Mouse (Mus musculus) lung, postnatal 0 days (tissue): ENCODE data around the gene Erg.

ENCODE experiments used
- CTCF ChIP-seq: IDR thresholded peaks from 2 replicates; pipeline ENCODE4 v1.5.1; 2016; ENCODE audit warnings: antibody characterized with exemption, mild to moderate bottlenecking
- EP300 ChIP-seq: IDR thresholded peaks from 2 replicates; pipeline ENCODE4 v1.6.1; 2016; ENCODE audit warnings: antibody characterized with exemption, mild to moderate bottlenecking, control low read depth

DNA sequence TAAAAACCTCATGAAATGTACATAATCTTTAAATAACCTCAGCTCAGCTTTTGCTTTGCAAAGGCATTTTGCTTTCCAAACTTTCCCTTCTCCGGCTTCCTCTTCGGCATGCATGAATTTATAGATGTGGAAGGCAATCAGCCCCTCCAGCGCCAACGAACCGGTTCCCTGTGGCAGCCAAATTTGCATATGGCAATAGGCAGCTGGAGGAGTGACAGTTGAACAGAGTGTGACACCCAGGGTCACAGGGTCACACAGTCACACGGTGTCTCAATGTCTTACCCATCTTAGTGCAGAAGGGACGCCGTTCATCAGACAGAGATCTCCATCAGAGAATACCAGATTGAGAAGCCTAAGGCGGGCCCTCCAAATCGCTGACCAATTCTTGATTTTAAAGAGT lies 45.4 kb upstream of the Erg start:
- TF ChIP-seq CTCF (no peak), EP300 (no peak)
